In genomic region chrX:11654976-11655375, GRCm38 (mm10) we compare ENCODE assay signal across 18 mouse cellular contexts.
DNase-seq lines count a peak whose midpoint lies in the region; ATAC-seq and TF ChIP-seq lines count a peak whose summit lies in the region.
"Had no signal": no experiment of that assay in that cellular context is flagged by ENCODE, and none has a peak within 500 bp of the region (broad histone marks: within the 10 kb centered on the region; RNA-seq: fewer than 3 reads in every experiment).

No protein-coding gene starts in this region.

- no peaks in the 10 kb centered on the region for H3K9me3 ChIP-seq in hindbrain, postnatal 0 days (ENCODE audit: low read length)
- H3K9me3 ChIP-seq in hindbrain, embryonic 11.5 days (ENCODE audit: control insufficient read depth, low read length), result no peaks in the 10 kb centered on the region
- no peaks in the 10 kb centered on the region for H3K9me3 ChIP-seq in stomach, embryonic 16.5 days (replicated peaks; ENCODE audit: control insufficient read depth, low read length)
- H3K9me3 ChIP-seq in stomach, postnatal 0 days (ENCODE audit: control insufficient read depth, low read length), result no peaks in the 10 kb centered on the region
- no peaks in the 10 kb centered on the region for H3K9me3 ChIP-seq in liver, postnatal 0 days (ENCODE audit: low read length)
- H3K9me3 ChIP-seq: forebrain, embryonic 13.5 days; limb, embryonic 15.5 days had no signal

- TF ChIP-seq POLR2A in cerebellum, adult 2 months (IDR thresholded peaks at IDR 0.05; ENCODE audit: borderline replicate concordance, insufficient read depth, low read length), result no peak

- WGBS in cerebellum, adult 2 months, result 64% methylated on average over 5 of the region's 5 CpGs
- 37% methylated on average over 5 of the region's 5 CpGs for WGBS in hindbrain, postnatal 0 days
- WGBS in hindbrain, embryonic 11.5 days, result 49% methylated on average over 5 of the region's 5 CpGs
- 69% methylated on average over 5 of the region's 5 CpGs for WGBS in stomach, embryonic 16.5 days
- 82% methylated on average over 5 of the region's 5 CpGs for WGBS in stomach, postnatal 0 days
- 74% methylated on average over 5 of the region's 5 CpGs for WGBS in liver, postnatal 0 days (ENCODE audit: insufficient replicate concordance)

- peak; percentile 11 for DNase-seq in cerebellum, adult 9-11 months
- no peak for DNase-seq in cerebellum, adult 2 months
- DNase-seq in hindbrain, postnatal 0 days (ENCODE audit: low spot score), result no peak
- no peak for DNase-seq in hindbrain, embryonic 11.5 days (ENCODE audit: low spot score)
- no peak for DNase-seq in stomach, postnatal 0 days (ENCODE audit: low spot score)
- DNase-seq in liver, postnatal 0 days, result no peak
- no peak for DNase-seq in yolk sac, embryonic 10.5 days (ENCODE audit: low spot score)
- DNase-seq: cerebellum, postnatal 25 days; heart, adult 18-20 months; heart, postnatal 4 days; lung, adult 18-20 months; thymus, adult 2 months had no signal

- H3K4me1 ChIP-seq in cerebellum, adult 2 months (ENCODE audit: control insufficient read depth, insufficient read depth, low read length), result no peaks in the 10 kb centered on the region
- no peaks in the 10 kb centered on the region for H3K4me1 ChIP-seq in hindbrain, postnatal 0 days (ENCODE audit: insufficient read depth, low read length)
- no peaks in the 10 kb centered on the region for H3K4me1 ChIP-seq in hindbrain, embryonic 11.5 days (replicated peaks; ENCODE audit: control insufficient read depth, insufficient read depth, low read length)
- H3K4me1 ChIP-seq in stomach, embryonic 16.5 days (ENCODE audit: control insufficient read depth, insufficient read depth, low read length), result no peaks in the 10 kb centered on the region
- no peaks in the 10 kb centered on the region for H3K4me1 ChIP-seq in stomach, postnatal 0 days (replicated peaks; ENCODE audit: control insufficient read depth, insufficient read depth)
- no peaks in the 10 kb centered on the region for H3K4me1 ChIP-seq in liver, postnatal 0 days (ENCODE audit: insufficient read depth)

- no peak overlapping the region for H3K4me2 ChIP-seq in hindbrain, postnatal 0 days (ENCODE audit: low read depth, low read length)
- H3K4me2 ChIP-seq in hindbrain, embryonic 11.5 days (replicated peaks; ENCODE audit: low read depth, low read length), result no peak overlapping the region
- no peak overlapping the region for H3K4me2 ChIP-seq in stomach, embryonic 16.5 days (ENCODE audit: low read depth, low read length)
- no peak overlapping the region for H3K4me2 ChIP-seq in stomach, postnatal 0 days (replicated peaks; ENCODE audit: low read depth)
- H3K4me2 ChIP-seq in liver, postnatal 0 days (ENCODE audit: low read depth, low read length), result no peak overlapping the region
- H3K4me2 ChIP-seq: forebrain, embryonic 13.5 days; limb, embryonic 15.5 days had no signal

- no peak overlapping the region for H3K4me3 ChIP-seq in cerebellum, adult 2 months (replicated peaks; ENCODE audit: insufficient read depth, low read depth, low read length)
- H3K4me3 ChIP-seq in hindbrain, postnatal 0 days (ENCODE audit: low read length), result no peak overlapping the region
- no peak overlapping the region for H3K4me3 ChIP-seq in hindbrain, embryonic 11.5 days (ENCODE audit: low read depth, low read length)
- H3K4me3 ChIP-seq in stomach, embryonic 16.5 days (replicated peaks; ENCODE audit: low read length), result no peak overlapping the region
- H3K4me3 ChIP-seq in stomach, postnatal 0 days (ENCODE audit: low read depth, low read length), result no peak overlapping the region
- H3K4me3 ChIP-seq in liver, postnatal 0 days (ENCODE audit: low read depth, low read length), result no peak overlapping the region
- H3K4me3 ChIP-seq: forebrain, embryonic 13.5 days; limb, embryonic 15.5 days had no signal

- H3K27ac ChIP-seq in cerebellum, adult 2 months (ENCODE audit: insufficient read depth, low read length), result no peak overlapping the region; the same call in 1 of the 2 replicates
- H3K27ac ChIP-seq in hindbrain, postnatal 0 days, result no peak overlapping the region
- H3K27ac ChIP-seq in hindbrain, embryonic 11.5 days (ENCODE audit: low read depth, low read length), result no peak overlapping the region
- H3K27ac ChIP-seq in stomach, embryonic 16.5 days (ENCODE audit: low read length), result no peak overlapping the region
- H3K27ac ChIP-seq in stomach, postnatal 0 days (replicated peaks), result no peak overlapping the region
- H3K27ac ChIP-seq in liver, postnatal 0 days (ENCODE audit: low read depth), result no peak overlapping the region
- H3K27ac ChIP-seq: forebrain, embryonic 13.5 days; kidney, postnatal 0 days; limb, embryonic 15.5 days had no signal

- no peaks in the 10 kb centered on the region for H3K36me3 ChIP-seq in hindbrain, postnatal 0 days (ENCODE audit: insufficient read depth, low read length)
- no peaks in the 10 kb centered on the region for H3K36me3 ChIP-seq in hindbrain, embryonic 11.5 days (ENCODE audit: control insufficient read depth, insufficient read depth, low read length)
- no peaks in the 10 kb centered on the region for H3K36me3 ChIP-seq in stomach, embryonic 16.5 days (ENCODE audit: control insufficient read depth, insufficient read depth, low read length)
- H3K36me3 ChIP-seq in stomach, postnatal 0 days (ENCODE audit: control insufficient read depth, insufficient read depth, low read length), result no peaks in the 10 kb centered on the region
- H3K36me3 ChIP-seq in liver, postnatal 0 days (replicated peaks; ENCODE audit: insufficient read depth, low read length), result no peaks in the 10 kb centered on the region
- H3K36me3 ChIP-seq: limb, embryonic 15.5 days had no signal

- peak; percentile 35; the same call in 1 of the 2 replicates for ATAC-seq in hindbrain, postnatal 0 days
- ATAC-seq in hindbrain, embryonic 11.5 days (ENCODE audit: low FRiP score), result no peak
- ATAC-seq in stomach, embryonic 16.5 days (ENCODE audit: insufficient read depth, low FRiP score), result peak; percentile 21; the same call in 1 of the 2 replicates
- no peak for ATAC-seq in stomach, postnatal 0 days (ENCODE audit: low FRiP score, low TSS enrichment)
- no peak for ATAC-seq in liver, postnatal 0 days
- ATAC-seq: forebrain, embryonic 13.5 days; intestine, postnatal 0 days; midbrain, embryonic 16.5 days had no signal

- no peak overlapping the region for H3K9ac ChIP-seq in hindbrain, postnatal 0 days (replicated peaks; ENCODE audit: low read length)
- H3K9ac ChIP-seq in hindbrain, embryonic 11.5 days (ENCODE audit: low read depth, low read length), result no peak overlapping the region
- H3K9ac ChIP-seq in stomach, embryonic 16.5 days (ENCODE audit: low read length), result no peak overlapping the region
- H3K9ac ChIP-seq in stomach, postnatal 0 days (ENCODE audit: low read length), result no peak overlapping the region
- no peak overlapping the region for H3K9ac ChIP-seq in liver, postnatal 0 days (replicated peaks)
- H3K9ac ChIP-seq: forebrain, embryonic 13.5 days; limb, embryonic 15.5 days had no signal

- TF ChIP-seq EP300 in stomach, postnatal 0 days (optimal IDR thresholded peaks at IDR 0.05), result no peak
- no peak for TF ChIP-seq EP300 in liver, postnatal 0 days (IDR thresholded peaks at IDR 0.05; ENCODE audit: low read depth)

- no peak for TF ChIP-seq CTCF in cerebellum, adult 2 months (IDR thresholded peaks at IDR 0.05; ENCODE audit: borderline replicate concordance, insufficient read depth, low read depth, low read length)
- TF ChIP-seq CTCF in hindbrain, postnatal 0 days (IDR thresholded peaks at IDR 0.05; ENCODE audit: low read depth), result no peak
- TF ChIP-seq CTCF in stomach, postnatal 0 days (IDR thresholded peaks at IDR 0.05; ENCODE audit: low read depth), result no peak
- TF ChIP-seq CTCF in liver, postnatal 0 days (IDR thresholded peaks at IDR 0.05; ENCODE audit: low read depth), result no peak

- H3K27me3 ChIP-seq in cerebellum, adult 2 months (ENCODE audit: control insufficient read depth, insufficient read depth, low read length), result no peaks in the 10 kb centered on the region
- H3K27me3 ChIP-seq in hindbrain, postnatal 0 days (ENCODE audit: insufficient read depth, low read length), result no peaks in the 10 kb centered on the region
- H3K27me3 ChIP-seq in hindbrain, embryonic 11.5 days (ENCODE audit: control insufficient read depth, insufficient read depth, low read length), result no peaks in the 10 kb centered on the region; the same call in none of the 2 replicates
- peaks cover 3% of the 10 kb centered on the region; the same call in 1 of the 2 replicates for H3K27me3 ChIP-seq in stomach, embryonic 16.5 days (ENCODE audit: control insufficient read depth, insufficient read depth, low read length)
- no peaks in the 10 kb centered on the region for H3K27me3 ChIP-seq in stomach, postnatal 0 days (ENCODE audit: control insufficient read depth, insufficient read depth, low read length)
- H3K27me3 ChIP-seq in liver, postnatal 0 days (ENCODE audit: insufficient read depth, low read length), result 0 out of 2 replicates have a peak, but pooled peaks cover 2% of the 10 kb centered on the region
- H3K27me3 ChIP-seq: forebrain, embryonic 13.5 days had no signal

Comparison
In these comparisons a context has a peak if more than half of its experiments do, and no peak if none do; other contexts are left out.
1. ATAC-seq: peak in hindbrain, postnatal 0 days (single experiment) and stomach, embryonic 16.5 days (single experiment); none in hindbrain, embryonic 11.5 days (single experiment), stomach, postnatal 0 days (single experiment) and liver, postnatal 0 days (single experiment).